Mouse (Mus musculus) cerebellum, adult 9-10 months (tissue): ENCODE data around the gene Slc23a2.

ENCODE experiments used
- DNase-seq: peaks from one replicate; pipeline ENCODE4 v3.0.0; 2022

The Slc23a2 gene

DNA sequence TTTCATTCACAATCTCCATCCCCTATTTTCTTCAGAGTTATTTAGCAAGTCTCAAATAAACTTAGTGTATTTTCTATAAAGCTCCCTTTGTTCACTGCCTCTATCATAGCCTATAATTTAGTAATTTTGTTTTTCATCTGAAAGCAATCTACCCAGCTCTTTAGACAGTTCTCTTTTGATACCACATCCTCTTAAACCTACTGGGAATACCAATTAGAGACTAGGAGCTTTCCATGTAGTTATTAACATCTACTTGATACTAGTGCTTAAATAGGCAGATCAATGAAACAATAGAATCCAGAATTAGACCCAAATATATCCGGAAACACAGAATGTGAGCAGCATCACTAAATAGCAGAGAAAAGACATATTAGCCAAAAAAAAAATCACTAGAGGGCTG, 128.9 kb downstream of the Slc23a2 start:
- no peak for DNase-seq

- DNase-seq, result no peak
Observed at GRCm38 (mm10) chr2:132013152-132013551, 131.8 kb downstream of the Slc23a2 start.

- DNase-seq, result no peak
Observed at GRCm38 (mm10) chr2:132010781-132011180, 134.1 kb downstream of the Slc23a2 start.

DNA sequence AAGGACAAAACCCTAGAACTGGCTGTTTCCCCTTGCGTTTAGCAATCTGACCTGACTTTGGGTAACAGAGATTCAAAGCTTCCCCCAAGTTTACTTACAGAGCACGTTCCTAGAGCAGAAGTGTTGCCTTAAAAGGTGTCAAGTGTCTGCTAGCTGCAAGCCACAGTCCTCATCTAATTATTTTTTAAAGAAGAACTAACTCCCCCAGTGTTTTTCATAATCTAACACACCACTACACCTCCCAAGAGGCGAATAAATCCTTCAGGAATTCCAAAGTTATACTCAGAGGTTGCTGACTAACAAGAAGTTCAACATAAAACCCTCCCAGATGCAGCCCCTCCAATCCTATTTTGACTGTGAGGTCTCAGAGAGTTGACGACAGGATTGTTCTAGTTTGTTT, 136.7 kb downstream of the Slc23a2 start:
- DNase-seq, result no peak

DNA sequence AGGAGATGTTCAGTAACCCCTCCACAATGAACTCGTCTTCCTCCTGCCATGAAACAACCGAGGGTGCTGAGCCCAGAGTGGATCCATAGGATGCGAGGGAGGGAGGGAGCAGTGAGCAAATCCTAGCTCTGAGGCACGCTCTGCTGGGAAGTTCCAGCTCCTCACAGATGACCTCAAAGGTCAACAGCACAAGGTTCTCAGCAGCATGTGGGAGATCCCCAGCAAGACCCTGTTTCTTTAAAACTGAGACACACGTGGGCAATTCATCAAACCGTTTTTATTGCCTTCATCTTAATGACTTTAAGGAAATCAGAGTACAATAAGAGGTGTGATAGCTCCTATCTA, 137.5 kb downstream of the Slc23a2 start:
- no peak for DNase-seq

GRCm38 (mm10) chr2:132006561-132007474, 138.1 kb downstream of the Slc23a2 start:
- DNase-seq, result no peak

- no peak for DNase-seq
Observed at GRCm38 (mm10) chr2:132005445-132005844, 139.5 kb downstream of the Slc23a2 start.

DNA sequence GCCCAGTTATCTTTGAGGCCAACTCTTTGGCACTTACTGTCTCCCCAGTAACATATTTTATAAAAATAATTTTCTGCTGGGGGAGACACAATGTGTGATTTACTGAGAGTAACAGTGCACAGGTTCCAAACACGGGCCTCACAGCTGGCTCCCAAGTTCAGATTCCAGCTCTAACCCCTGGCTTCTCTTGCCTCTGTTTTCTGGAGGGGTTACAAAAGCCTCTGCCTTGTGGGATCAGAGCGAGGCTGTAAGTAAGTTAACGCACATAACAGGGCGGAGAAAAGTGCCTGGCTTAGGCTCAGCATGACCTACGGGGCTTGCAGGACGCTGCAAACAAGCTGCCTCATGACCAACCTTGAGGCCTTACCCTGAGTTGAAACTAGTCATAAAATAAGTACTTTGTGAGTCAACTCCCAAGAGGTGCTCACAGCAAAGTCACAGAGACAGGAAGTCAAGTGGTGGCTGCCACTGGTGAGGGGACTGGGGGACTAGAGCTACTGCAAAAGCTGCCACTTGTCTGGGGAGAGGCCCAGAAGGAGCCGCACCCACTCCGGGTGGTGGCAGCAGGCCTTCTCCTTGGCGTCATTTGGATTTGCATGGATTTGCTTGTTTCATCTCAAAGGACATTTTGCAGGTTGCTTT, 140.3 kb downstream of the Slc23a2 start:
- DNase-seq, result no peak

GRCm38 (mm10) chr2:132003916-132004315, 141.0 kb downstream of the Slc23a2 start:
- no peak for DNase-seq
